Mouse (Mus musculus): ENCODE measurements around the gene Gm14406. TPM values are rescaled to one million over a fixed set of nuclear protein-coding genes. Genes with fewer than 3 reads are reported as not detected.
"Not testable (repeated sequence)": the region's sequence is repeated elsewhere in the genome, so short reads cannot be mapped to it uniquely, and the experiment has no call there.

The Gm14406 gene
- polyA plus RNA-seq (2012): not detected in 2 replicates

GRCm38 (mm10) chr2:177577998-177578397 is at the start of gene Gm14406:
Gene Gm14406 (minus strand): TSS chr2:177578210.
- not testable (repeated sequence) for H3K9me3 ChIP-seq (ENCODE audit: control insufficient read depth, low read length); H3K4me1 ChIP-seq (ENCODE audit: control insufficient read depth); H3K36me3 ChIP-seq (ENCODE audit: control insufficient read depth); H3K27me3 ChIP-seq (ENCODE audit: control insufficient read depth); H3K4me3 ChIP-seq (replicated peaks)

DNA sequence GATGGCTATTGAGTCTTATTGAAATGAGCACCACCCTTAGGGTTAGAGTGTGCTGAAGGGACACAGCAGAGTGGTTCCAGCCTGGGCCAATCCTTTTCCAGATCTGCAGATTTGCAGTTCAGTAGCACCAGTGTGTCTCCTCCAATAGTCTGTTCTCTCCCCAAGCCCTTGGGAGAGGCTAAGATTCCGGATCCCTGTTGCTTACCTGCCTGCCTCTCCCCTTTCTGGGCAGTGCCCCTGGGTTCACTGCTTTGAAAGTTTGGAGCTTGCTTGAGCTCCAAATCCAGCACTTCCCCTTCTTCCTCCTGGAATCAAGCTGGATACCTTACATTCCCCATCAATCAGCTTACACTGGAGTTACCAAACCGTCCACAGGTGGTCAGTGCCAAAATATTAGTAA is 2.9 kb downstream of the Gm14406 start:
- not testable (repeated sequence) for H3K27me3 ChIP-seq (ENCODE audit: control insufficient read depth); H3K36me3 ChIP-seq (ENCODE audit: control insufficient read depth); H3K4me3 ChIP-seq (replicated peaks); H3K9me3 ChIP-seq (ENCODE audit: control insufficient read depth, low read length); H3K4me1 ChIP-seq (ENCODE audit: control insufficient read depth)

- not testable (repeated sequence) for H3K9me3 ChIP-seq (ENCODE audit: control insufficient read depth, low read length); H3K4me1 ChIP-seq (ENCODE audit: control insufficient read depth); H3K27me3 ChIP-seq (ENCODE audit: control insufficient read depth); H3K36me3 ChIP-seq (ENCODE audit: control insufficient read depth); H3K4me3 ChIP-seq (replicated peaks)
Observed at GRCm38 (mm10) chr2:177559365-177559764, 18.6 kb downstream of the Gm14406 start.

DNA sequence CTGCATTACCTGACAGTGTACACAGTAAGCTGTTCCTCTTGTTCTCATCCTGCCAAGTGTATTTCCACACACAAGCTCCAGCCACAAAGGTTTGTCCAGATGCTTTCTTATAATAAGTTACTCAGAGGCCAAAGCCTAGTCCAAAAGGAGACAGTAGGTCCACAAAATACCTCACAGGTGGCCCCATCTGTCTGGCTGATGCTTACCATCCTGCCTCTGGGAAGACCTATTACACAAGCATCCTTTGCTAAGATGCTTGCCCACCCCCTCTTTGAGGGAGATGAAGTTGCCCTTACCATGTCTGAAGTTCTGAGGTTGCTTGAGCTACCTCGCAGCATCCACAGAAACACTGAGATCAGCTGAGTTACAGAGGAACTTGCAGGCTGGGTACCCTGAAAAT is 22.7 kb downstream of the Gm14406 start:
- not testable (repeated sequence) for H3K36me3 ChIP-seq (ENCODE audit: control insufficient read depth); H3K27me3 ChIP-seq (ENCODE audit: control insufficient read depth); H3K4me1 ChIP-seq (ENCODE audit: control insufficient read depth); H3K4me3 ChIP-seq (replicated peaks)
- H3K9me3 ChIP-seq (ENCODE audit: control insufficient read depth, low read length): peaks cover 10% of the 10 kb centered on the region

DNA sequence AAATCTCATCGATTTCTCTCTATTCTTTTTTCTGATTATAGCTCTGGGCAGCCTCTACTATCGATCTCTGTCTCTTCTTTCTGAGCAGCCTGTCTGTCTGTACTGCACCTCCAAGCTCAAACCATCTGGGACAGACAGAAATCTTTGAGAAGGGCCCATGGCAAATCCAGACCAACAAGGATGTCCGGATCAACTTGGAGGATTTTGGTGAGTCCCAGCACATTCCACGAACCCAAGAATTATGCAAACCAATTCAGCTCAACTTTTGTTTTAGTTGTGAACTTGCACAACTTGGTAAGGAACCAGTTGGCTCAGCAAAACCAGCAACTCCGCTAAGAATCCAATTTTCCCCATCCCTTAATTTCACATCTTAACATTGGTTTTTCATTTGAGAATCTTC is 40.3 kb downstream of the Gm14406 start:
- H3K27me3 ChIP-seq (ENCODE audit: control insufficient read depth); H3K36me3 ChIP-seq (ENCODE audit: control insufficient read depth); H3K4me1 ChIP-seq (ENCODE audit: control insufficient read depth); H3K4me3 ChIP-seq (replicated peaks): not testable (repeated sequence)
- peaks cover 29% of the 10 kb centered on the region for H3K9me3 ChIP-seq (ENCODE audit: control insufficient read depth, low read length)

DNA sequence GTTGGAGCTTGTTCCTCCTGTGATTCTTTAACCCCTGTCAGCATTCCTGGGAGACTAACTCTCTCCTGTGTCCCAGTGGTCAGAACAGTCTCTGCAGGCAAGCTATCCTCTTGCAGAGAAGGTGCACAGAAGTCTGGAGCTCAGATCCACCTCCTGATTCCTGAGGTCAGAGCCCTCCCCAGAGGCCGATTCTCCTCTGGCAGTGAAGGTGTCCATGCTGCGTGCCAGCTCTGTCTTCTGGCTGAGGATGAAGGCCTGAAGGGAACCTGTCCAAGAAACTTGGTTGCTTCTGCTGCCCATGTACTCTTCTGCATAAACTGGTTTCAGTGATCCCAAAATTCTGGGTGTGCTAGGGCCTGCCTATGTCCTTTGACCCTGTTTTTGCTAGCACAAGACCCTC is 40.9 kb downstream of the Gm14406 start:
- not testable (repeated sequence) for H3K27me3 ChIP-seq (ENCODE audit: control insufficient read depth); H3K36me3 ChIP-seq (ENCODE audit: control insufficient read depth); H3K4me1 ChIP-seq (ENCODE audit: control insufficient read depth); H3K4me3 ChIP-seq (replicated peaks)
- H3K9me3 ChIP-seq (ENCODE audit: control insufficient read depth, low read length): peaks cover 29% of the 10 kb centered on the region

DNA sequence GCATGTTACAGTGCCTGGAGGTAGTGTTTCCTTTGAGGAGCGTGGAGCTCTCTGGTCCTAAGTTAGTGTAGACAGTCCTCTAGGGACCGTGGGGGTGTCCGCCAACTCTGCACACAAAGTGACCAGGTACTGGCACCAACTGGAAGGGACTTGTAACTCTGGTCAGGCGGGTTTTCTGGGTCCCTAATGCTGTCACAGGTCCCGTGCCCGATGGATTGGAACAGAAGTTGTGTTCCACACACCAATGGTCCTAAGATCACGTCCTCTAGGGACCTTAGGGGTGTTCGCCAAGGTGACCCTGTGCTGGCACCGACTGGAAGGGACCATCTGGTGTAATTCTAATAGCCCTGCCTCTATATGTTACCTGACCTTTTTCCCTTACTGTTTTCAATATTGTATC is 42.1 kb downstream of the Gm14406 start:
- no peaks in the 10 kb centered on the region for H3K36me3 ChIP-seq (ENCODE audit: control insufficient read depth)
- H3K4me3 ChIP-seq (replicated peaks): no peak overlapping the region
- TF ChIP-seq TAL1 (IDR thresholded peaks at IDR 0.05; ENCODE audit: low read length): no peak
- no peaks in the 10 kb centered on the region for H3K4me1 ChIP-seq (ENCODE audit: control insufficient read depth)
- no peaks in the 10 kb centered on the region for H3K27me3 ChIP-seq (ENCODE audit: control insufficient read depth)
- peaks cover 29% of the 10 kb centered on the region for H3K9me3 ChIP-seq (ENCODE audit: control insufficient read depth, low read length)

- not testable (repeated sequence) for H3K27me3 ChIP-seq (ENCODE audit: control insufficient read depth); H3K4me1 ChIP-seq (ENCODE audit: control insufficient read depth); H3K4me3 ChIP-seq (replicated peaks); H3K36me3 ChIP-seq (ENCODE audit: control insufficient read depth)
- H3K9me3 ChIP-seq (ENCODE audit: control insufficient read depth, low read length): peaks cover 42% of the 10 kb centered on the region
Observed at GRCm38 (mm10) chr2:177524171-177524570, 53.8 kb downstream of the Gm14406 start.

DNA sequence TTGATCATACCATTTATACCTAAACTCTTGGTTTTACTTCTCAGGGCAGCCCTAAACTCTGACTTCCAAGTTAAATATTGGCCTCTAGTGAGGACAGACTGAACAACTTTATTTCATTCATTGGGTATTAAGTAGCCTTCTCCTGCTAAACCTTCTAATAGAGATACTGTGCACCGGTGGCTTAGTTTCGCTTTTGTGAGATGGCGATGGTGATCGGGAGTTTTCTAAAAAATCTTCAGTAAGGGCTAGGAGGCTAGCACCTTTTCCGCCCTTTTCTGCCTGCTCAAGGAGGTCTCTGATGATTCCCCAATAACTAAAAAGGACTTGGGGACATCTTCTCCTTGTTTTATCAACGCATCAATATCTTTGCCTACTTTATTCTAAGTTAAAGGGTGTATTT is 54.3 kb downstream of the Gm14406 start:
- H3K36me3 ChIP-seq (ENCODE audit: control insufficient read depth); H3K4me3 ChIP-seq (replicated peaks); H3K27me3 ChIP-seq (ENCODE audit: control insufficient read depth); H3K4me1 ChIP-seq (ENCODE audit: control insufficient read depth): not testable (repeated sequence)
- peaks cover 46% of the 10 kb centered on the region for H3K9me3 ChIP-seq (ENCODE audit: control insufficient read depth, low read length)

DNA sequence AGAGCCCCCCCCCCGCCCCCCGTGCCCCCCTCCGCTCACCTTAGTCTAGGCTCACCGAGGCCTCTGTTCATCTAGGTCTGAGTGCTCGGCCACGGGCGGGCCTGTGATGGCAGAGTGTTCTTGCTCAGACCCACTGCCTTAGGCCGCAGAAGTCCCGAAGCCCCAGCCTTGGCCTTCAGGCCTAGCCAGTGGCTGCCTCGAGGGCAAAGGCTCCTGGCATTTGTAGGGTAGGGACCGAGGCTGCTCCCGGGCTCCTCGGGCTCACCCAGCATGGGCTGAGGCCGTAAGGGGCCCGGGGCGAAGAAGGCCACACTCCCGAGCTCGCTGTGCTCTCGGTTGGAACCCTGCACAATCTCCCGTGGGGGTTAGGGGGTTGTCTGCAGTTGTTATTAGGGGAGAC is 54.9 kb downstream of the Gm14406 start:
- Histone ChIP-seq H3K36me3 (ENCODE audit: control insufficient read depth) (no peaks in the 10 kb centered on the region), H3K27me3 (ENCODE audit: control insufficient read depth) (no peaks in the 10 kb centered on the region), H3K4me3 (replicated peaks) (no peak overlapping the region), H3K9me3 (ENCODE audit: control insufficient read depth, low read length) (peaks cover 51% of the 10 kb centered on the region), H3K4me1 (ENCODE audit: control insufficient read depth) (no peaks in the 10 kb centered on the region)
- TF ChIP-seq TAL1 (IDR thresholded peaks at IDR 0.05; ENCODE audit: low read length): no peak

- Histone ChIP-seq H3K36me3 (ENCODE audit: control insufficient read depth) (no peaks in the 10 kb centered on the region), H3K9me3 (ENCODE audit: control insufficient read depth, low read length) (peaks cover 54% of the 10 kb centered on the region), H3K4me1 (ENCODE audit: control insufficient read depth) (no peaks in the 10 kb centered on the region), H3K4me3 (replicated peaks) (no peak overlapping the region), H3K27me3 (ENCODE audit: control insufficient read depth) (no peaks in the 10 kb centered on the region)
- no peak for TF ChIP-seq TAL1 (IDR thresholded peaks at IDR 0.05; ENCODE audit: low read length)
- TF ChIP-seq GATA1 (IDR thresholded peaks at IDR 0.05; ENCODE audit: low read length): no peak
Observed at GRCm38 (mm10) chr2:177520035-177520434, 58.0 kb downstream of the Gm14406 start.

Other genes with a start within 250 kb of the Gm14406 start
- not detected in 2 replicates for gene Gm14418, start 179.9 kb downstream of the Gm14406 start, polyA plus RNA-seq (2012)
- not detected in 2 replicates for gene Zfp970, start 113.5 kb downstream of the Gm14406 start, polyA plus RNA-seq (2012)
- gene Gm14403, start 80.0 kb downstream of the Gm14406 start, polyA plus RNA-seq (2012): not detected in 2 replicates
- not detected in 2 replicates for gene Gm14322, start 181.1 kb upstream of the Gm14406 start, polyA plus RNA-seq (2012)